Mouse (Mus musculus): ENCODE measurements around the gene Tubgcp2. TPM values are rescaled to one million over a fixed set of nuclear protein-coding genes. Genes with fewer than 3 reads are reported as not detected.
A peak's percentile ranks its signal among the peaks of the same experiment; 100 is the strongest.

The Tubgcp2 gene
- polyA plus RNA-seq (2014; fragmentation: Nextera tagmentation; extraction: Ambion mirVana) = 40.6 and 62.9 TPM in 2 replicates

DNA sequence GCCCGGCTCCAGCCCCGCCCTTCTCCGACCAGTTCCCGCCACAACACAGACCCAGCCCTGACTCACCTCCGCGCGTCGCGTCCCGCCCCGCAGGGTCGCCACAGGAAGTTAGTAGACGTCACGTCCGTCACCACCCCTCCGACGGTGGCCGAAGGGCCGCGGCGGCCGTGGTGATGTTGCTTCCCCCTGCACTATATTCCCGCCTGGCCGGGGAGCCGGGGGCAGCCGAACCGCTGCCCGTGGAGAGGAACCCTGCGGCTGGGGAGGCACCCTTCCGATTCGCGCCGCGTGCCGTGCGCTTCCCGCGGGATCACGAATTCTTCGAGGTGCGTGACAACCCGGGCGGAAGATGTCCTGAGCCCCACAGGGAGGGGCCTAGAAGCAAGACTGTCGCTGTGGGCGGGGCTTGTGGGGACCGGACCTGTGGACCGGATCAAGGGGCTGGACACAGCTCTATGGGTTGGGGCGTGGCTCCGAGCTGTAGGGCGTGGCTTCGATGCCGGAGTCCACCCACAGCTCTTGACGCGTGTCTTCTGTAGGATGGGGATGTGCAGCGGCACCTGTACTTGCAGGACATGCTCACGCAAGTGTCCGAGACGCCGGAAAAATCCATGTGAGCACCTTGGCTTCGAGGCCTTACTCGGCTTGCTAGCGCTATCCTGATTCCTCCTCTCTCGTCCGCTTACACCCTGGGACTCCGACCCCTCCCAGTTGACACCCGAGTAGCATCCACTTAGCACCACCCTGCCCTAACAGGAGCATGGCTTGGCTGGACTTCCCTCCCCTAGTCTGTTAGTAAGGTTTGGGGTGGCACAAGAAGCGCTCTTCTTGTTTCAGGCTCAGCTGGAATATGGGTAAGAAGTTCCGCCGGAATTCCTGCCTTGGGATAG lies at the start of gene Tubgcp2, which contains the start of gene Zfp511:
Gene Tubgcp2 (minus strand): TSS at position 389 of the 890 bp plus-strand sequence.
Gene Zfp511 (plus strand): TSS at position 111 of the 890 bp plus-strand sequence.
- H3K4me2 ChIP-seq (replicated peaks; ENCODE audit: low read depth, low read length) = peak within 1 kb of the TSS; percentile 89
- WGBS = 1% methylated on average over 66 of the region's 69 CpGs
- H3K4me3 ChIP-seq (ENCODE audit: low read length) = peak within 1 kb of the TSS; percentile 84
- H3K9me3 ChIP-seq (ENCODE audit: control insufficient read depth, low read length) = no peaks in the 10 kb centered on the region
- peak; percentile 98 for ATAC-seq (ENCODE audit: low FRiP score, low TSS enrichment)
- peaks cover 40% of the 10 kb centered on the region for H3K36me3 ChIP-seq (ENCODE audit: control insufficient read depth, insufficient read depth, low read length)
- peak within 1 kb of the TSS; percentile 85 for H3K9ac ChIP-seq (ENCODE audit: low read depth, low read length)
- peak within 1 kb of the TSS; percentile 89 for H3K27ac ChIP-seq (ENCODE audit: low read depth, low read length)
- H3K4me1 ChIP-seq (ENCODE audit: control insufficient read depth, insufficient read depth, low read length) = no peaks in the 10 kb centered on the region
- no peaks in the 10 kb centered on the region for H3K27me3 ChIP-seq (ENCODE audit: control insufficient read depth, insufficient read depth, low read length)

- H3K4me3 ChIP-seq (ENCODE audit: low read length) = no peak within 1 kb of the TSS
- H3K27ac ChIP-seq (ENCODE audit: low read depth, low read length) = no peak within 1 kb of the TSS
- H3K36me3 ChIP-seq (ENCODE audit: control insufficient read depth, insufficient read depth, low read length) = no peaks in the 10 kb centered on the region
- H3K9ac ChIP-seq (ENCODE audit: low read depth, low read length) = no peak within 1 kb of the TSS
- H3K4me2 ChIP-seq (replicated peaks; ENCODE audit: low read depth, low read length) = no peak within 1 kb of the TSS; the same call in 1 of the 2 replicates
- 5% methylated on average over 18 of the region's 18 CpGs for WGBS
- H3K4me1 ChIP-seq (ENCODE audit: control insufficient read depth, insufficient read depth, low read length) = peaks cover 3% of the 10 kb centered on the region; the same call in 1 of the 2 replicates
- H3K9me3 ChIP-seq (ENCODE audit: control insufficient read depth, low read length) = no peaks in the 10 kb centered on the region
- H3K27me3 ChIP-seq (ENCODE audit: control insufficient read depth, insufficient read depth, low read length) = peaks cover 37% of the 10 kb centered on the region
- ATAC-seq (ENCODE audit: low FRiP score, low TSS enrichment) = peak; percentile 72
Measured at GRCm38 (mm10) chr7:140082242-140082678, 45.8 kb upstream of the Tubgcp2 start, which contains the start of gene Caly. Gene Caly, minus strand, starts transcription at chr7:140082548.

DNA sequence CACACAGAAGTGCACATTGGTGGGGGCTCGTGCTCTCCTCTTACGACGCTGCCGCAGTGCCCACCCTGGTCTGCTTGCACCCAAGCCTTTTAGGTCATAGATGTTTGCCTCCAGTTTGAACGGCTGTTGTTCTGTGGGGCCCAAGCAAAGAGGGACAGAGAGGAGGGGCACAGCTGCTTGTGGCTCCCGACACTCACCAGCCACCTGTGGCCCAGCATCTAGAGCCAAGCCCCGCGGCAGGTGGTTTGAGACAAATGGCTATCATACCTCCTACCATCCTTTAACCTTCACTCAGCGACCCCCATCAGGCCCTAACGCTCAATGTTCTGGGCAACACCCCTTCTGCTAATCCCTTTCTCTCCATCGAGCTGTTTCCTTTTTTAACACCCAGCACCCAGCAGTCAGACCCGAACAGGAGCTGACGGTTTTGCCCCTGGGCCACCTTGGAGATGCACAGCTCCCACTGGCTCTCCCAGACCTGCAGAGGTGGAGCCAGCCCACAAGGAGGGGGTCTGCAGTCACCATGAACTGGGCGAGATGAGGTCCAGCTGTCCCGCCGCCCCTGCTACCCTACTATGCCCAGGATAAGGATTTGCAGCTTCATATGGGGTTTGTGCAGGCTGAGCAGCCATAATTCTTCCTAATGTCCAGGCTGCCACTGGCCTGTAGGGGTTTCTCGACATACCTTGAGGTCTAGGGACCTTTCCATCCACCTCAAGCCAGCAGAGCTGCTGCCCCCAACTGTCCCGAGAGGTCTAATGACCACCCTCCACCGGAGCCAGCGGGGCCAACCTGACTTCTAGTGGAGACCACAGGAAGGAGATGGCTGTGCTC lies 45.2 kb upstream of the Tubgcp2 start:
- Histone ChIP-seq H3K4me2 (replicated peaks; ENCODE audit: low read depth, low read length) (no peak overlapping the region; the same call in 1 of the 2 replicates), H3K4me1 (ENCODE audit: control insufficient read depth, insufficient read depth, low read length) (peaks cover 3% of the 10 kb centered on the region; the same call in 1 of the 2 replicates), H3K36me3 (ENCODE audit: control insufficient read depth, insufficient read depth, low read length) (no peaks in the 10 kb centered on the region), H3K9me3 (ENCODE audit: control insufficient read depth, low read length) (no peaks in the 10 kb centered on the region), H3K4me3 (ENCODE audit: low read length) (no peak overlapping the region), H3K27ac (ENCODE audit: low read depth, low read length) (no peak overlapping the region), H3K9ac (ENCODE audit: low read depth, low read length) (no peak overlapping the region), H3K27me3 (ENCODE audit: control insufficient read depth, insufficient read depth, low read length) (peaks cover 37% of the 10 kb centered on the region)
- peak; percentile 29; the same call in 1 of the 2 replicates for ATAC-seq (ENCODE audit: low FRiP score, low TSS enrichment)
- 13% methylated on average over 20 of the region's 20 CpGs for WGBS

- Histone ChIP-seq H3K4me1 (ENCODE audit: control insufficient read depth, insufficient read depth, low read length) (peaks cover 3% of the 10 kb centered on the region; the same call in 1 of the 2 replicates), H3K27ac (ENCODE audit: low read depth, low read length) (no peak overlapping the region), H3K4me2 (replicated peaks; ENCODE audit: low read depth, low read length) (peak overlapping the region; percentile 19; the same call in 1 of the 2 replicates), H3K27me3 (ENCODE audit: control insufficient read depth, insufficient read depth, low read length) (peaks cover 37% of the 10 kb centered on the region), H3K9me3 (ENCODE audit: control insufficient read depth, low read length) (no peaks in the 10 kb centered on the region), H3K36me3 (ENCODE audit: control insufficient read depth, insufficient read depth, low read length) (no peaks in the 10 kb centered on the region), H3K9ac (ENCODE audit: low read depth, low read length) (no peak overlapping the region), H3K4me3 (ENCODE audit: low read length) (0 out of 2 replicates have a peak overlapping the region, but pooled peaks have one; percentile 0)
- ATAC-seq (ENCODE audit: low FRiP score, low TSS enrichment) = 0 out of 2 replicates have a peak, but pooled peaks have one; percentile 50
- 5% methylated on average over 24 of the region's 24 CpGs for WGBS
Measured at GRCm38 (mm10) chr7:140080503-140081156, 44.2 kb upstream of the Tubgcp2 start.

DNA sequence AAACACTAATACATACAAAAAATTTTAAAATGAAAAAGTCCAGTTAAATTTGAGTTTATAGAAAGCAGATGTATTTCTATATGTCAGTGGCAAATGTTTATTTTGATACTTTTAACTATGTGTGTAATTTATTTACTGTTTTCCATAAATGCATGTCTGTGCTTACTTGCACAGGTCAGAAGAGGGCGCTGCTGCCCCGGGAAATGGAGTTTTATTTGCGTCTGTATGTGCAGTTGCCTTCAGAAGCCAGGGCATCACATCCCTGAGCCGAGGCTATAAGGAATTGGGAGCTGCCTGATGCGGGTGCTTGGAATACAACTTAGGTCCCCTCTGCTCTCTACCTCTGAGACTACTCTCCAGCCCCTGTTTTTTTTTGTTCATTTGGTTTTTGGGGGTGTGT lies 42.2 kb upstream of the Tubgcp2 start:
- peaks cover 3% of the 10 kb centered on the region; the same call in 1 of the 2 replicates for H3K4me1 ChIP-seq (ENCODE audit: control insufficient read depth, insufficient read depth, low read length)
- 6% methylated on average over 5 of the region's 5 CpGs for WGBS

DNA sequence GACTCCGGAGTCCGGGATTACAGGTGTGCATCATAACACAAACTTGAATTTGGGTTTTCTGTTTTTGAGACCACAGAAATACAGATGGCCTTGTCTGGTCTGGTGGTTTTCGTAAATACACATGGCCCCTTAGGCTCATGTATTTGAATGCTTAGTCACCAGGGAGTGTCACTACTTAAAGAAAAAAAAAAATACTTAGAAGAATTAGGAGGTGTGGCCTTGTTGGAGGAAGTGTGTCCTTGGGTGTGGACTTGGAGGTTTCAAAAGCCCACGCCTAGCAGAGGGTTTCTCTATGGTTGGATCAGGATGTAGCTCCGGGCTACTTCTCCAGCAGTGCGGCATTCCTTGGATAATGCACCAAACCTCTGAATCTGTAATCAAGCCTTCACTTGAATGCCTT lies 41.2 kb upstream of the Tubgcp2 start:
- Histone ChIP-seq H3K4me2 (replicated peaks; ENCODE audit: low read depth, low read length) (no peak overlapping the region), H3K27ac (ENCODE audit: low read depth, low read length) (no peak overlapping the region), H3K9me3 (ENCODE audit: control insufficient read depth, low read length) (no peaks in the 10 kb centered on the region), H3K4me1 (ENCODE audit: control insufficient read depth, insufficient read depth, low read length) (peaks cover 3% of the 10 kb centered on the region; the same call in 1 of the 2 replicates), H3K27me3 (ENCODE audit: control insufficient read depth, insufficient read depth, low read length) (peaks cover 37% of the 10 kb centered on the region), H3K4me3 (ENCODE audit: low read length) (no peak overlapping the region), H3K36me3 (ENCODE audit: control insufficient read depth, insufficient read depth, low read length) (no peaks in the 10 kb centered on the region), H3K9ac (ENCODE audit: low read depth, low read length) (no peak overlapping the region)
- WGBS = 77% methylated on average over 6 of the region's 6 CpGs
- no peak for ATAC-seq (ENCODE audit: low FRiP score, low TSS enrichment)

More for the DNA sequence above, 42.2 kb upstream of the Tubgcp2 start:
- Histone ChIP-seq H3K4me2 (replicated peaks; ENCODE audit: low read depth, low read length) (no peak overlapping the region), H3K27ac (ENCODE audit: low read depth, low read length) (no peak overlapping the region), H3K27me3 (ENCODE audit: control insufficient read depth, insufficient read depth, low read length) (peaks cover 37% of the 10 kb centered on the region), H3K9me3 (ENCODE audit: control insufficient read depth, low read length) (no peaks in the 10 kb centered on the region), H3K36me3 (ENCODE audit: control insufficient read depth, insufficient read depth, low read length) (no peaks in the 10 kb centered on the region), H3K4me3 (ENCODE audit: low read length) (no peak overlapping the region), H3K9ac (ENCODE audit: low read depth, low read length) (no peak overlapping the region)
- no peak for ATAC-seq (ENCODE audit: low FRiP score, low TSS enrichment)

DNA sequence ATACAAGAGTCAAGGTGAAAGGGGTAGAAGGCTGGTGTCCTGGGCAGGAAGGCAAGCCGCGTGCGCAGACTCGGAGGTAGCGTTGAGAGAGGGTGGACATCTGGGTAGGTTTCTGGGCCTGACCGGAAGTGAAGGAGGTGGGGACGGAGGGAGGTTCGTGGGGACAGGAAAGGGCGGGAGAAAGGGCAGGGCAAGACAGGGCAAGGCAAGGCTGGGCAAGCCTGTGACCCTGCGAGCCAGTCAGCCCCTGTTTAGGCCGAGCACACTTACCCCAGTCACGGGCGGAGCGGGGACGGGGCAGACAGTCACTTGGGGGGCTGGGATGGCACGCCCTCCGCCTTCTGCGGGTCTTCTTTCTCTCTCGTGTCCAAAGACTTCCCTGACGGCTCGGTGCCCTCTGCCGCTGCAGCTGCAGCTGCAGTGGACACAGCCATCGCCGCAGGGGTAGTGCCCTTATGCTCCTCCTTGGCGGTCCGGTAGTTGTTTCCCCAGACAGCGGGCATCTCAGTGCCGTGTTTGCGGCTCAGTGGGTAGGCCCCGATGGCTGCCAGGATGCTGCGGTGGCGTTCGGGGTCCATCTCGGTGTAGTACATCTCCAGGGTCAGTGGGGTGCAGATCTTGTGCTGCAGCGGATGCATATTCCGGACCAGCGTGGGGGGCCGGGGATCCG lies 33.7 kb upstream of the Tubgcp2 start:
- Histone ChIP-seq H3K36me3 (ENCODE audit: control insufficient read depth, insufficient read depth, low read length) (no peaks in the 10 kb centered on the region), H3K9ac (ENCODE audit: low read depth, low read length) (peak overlapping the region; percentile 47; the same call in 1 of the 2 replicates), H3K4me1 (ENCODE audit: control insufficient read depth, insufficient read depth, low read length) (no peaks in the 10 kb centered on the region), H3K27me3 (ENCODE audit: control insufficient read depth, insufficient read depth, low read length) (no peaks in the 10 kb centered on the region), H3K4me2 (replicated peaks; ENCODE audit: low read depth, low read length) (peak overlapping the region; percentile 45), H3K4me3 (ENCODE audit: low read length) (peak overlapping the region; percentile 31), H3K27ac (ENCODE audit: low read depth, low read length) (no peak overlapping the region), H3K9me3 (ENCODE audit: control insufficient read depth, low read length) (no peaks in the 10 kb centered on the region)
- 34% methylated on average over 39 of the region's 39 CpGs for WGBS
- peak; percentile 68 for ATAC-seq (ENCODE audit: low FRiP score, low TSS enrichment)

GRCm38 (mm10) chr7:140067397-140067796 lies 30.9 kb upstream of the Tubgcp2 start:
- Histone ChIP-seq H3K27ac (ENCODE audit: low read depth, low read length) (no peak overlapping the region), H3K36me3 (ENCODE audit: control insufficient read depth, insufficient read depth, low read length) (no peaks in the 10 kb centered on the region), H3K9ac (ENCODE audit: low read depth, low read length) (no peak overlapping the region), H3K9me3 (ENCODE audit: control insufficient read depth, low read length) (no peaks in the 10 kb centered on the region), H3K4me1 (ENCODE audit: control insufficient read depth, insufficient read depth, low read length) (no peaks in the 10 kb centered on the region), H3K4me3 (ENCODE audit: low read length) (no peak overlapping the region), H3K4me2 (replicated peaks; ENCODE audit: low read depth, low read length) (no peak overlapping the region), H3K27me3 (ENCODE audit: control insufficient read depth, insufficient read depth, low read length) (peaks cover 11% of the 10 kb centered on the region)
- ATAC-seq (ENCODE audit: low FRiP score, low TSS enrichment) = no peak
- WGBS = 62% methylated on average over 6 of the region's 6 CpGs
